Mouse (Mus musculus): ENCODE data around the gene Atg101.
A peak's percentile ranks its signal among the peaks of the same experiment; 100 is the strongest.
"Not testable (repeated sequence)": the region's sequence is repeated elsewhere in the genome, so short reads cannot be mapped to it uniquely, and the experiment has no call there.

Gene Atg101

GRCm38 (mm10) chr15:101312006-101312405, 27.9 kb downstream of the Atg101 start:
- no peak for DNase-seq (ENCODE audit: low read depth, low spot score)

GRCm38 (mm10) chr15:101315378-101315777, 31.3 kb downstream of the Atg101 start:
- no peak for DNase-seq (ENCODE audit: low read depth, low spot score)

- DNase-seq (ENCODE audit: low read depth, low spot score) = peak; percentile 89
Observed at GRCm38 (mm10) chr15:101315832-101316231, 31.8 kb downstream of the Atg101 start.

GRCm38 (mm10) chr15:101316279-101316912, 32.3 kb downstream of the Atg101 start:
- no peak for DNase-seq (ENCODE audit: low read depth, low spot score)

GRCm38 (mm10) chr15:101316913-101317813, 33.1 kb downstream of the Atg101 start:
- no peak for DNase-seq (ENCODE audit: low read depth, low spot score)

- no peak for DNase-seq (ENCODE audit: low read depth, low spot score)
Observed at GRCm38 (mm10) chr15:101317814-101318500, 33.9 kb downstream of the Atg101 start.

GRCm38 (mm10) chr15:101318889-101319765, 35.1 kb downstream of the Atg101 start:
- DNase-seq (ENCODE audit: low read depth, low spot score) = no peak

GRCm38 (mm10) chr15:101320010-101320617, 36.0 kb downstream of the Atg101 start:
- DNase-seq (ENCODE audit: low read depth, low spot score) = no peak

- no peak for DNase-seq (ENCODE audit: low read depth, low spot score)
Observed at GRCm38 (mm10) chr15:101320618-101321041, 36.6 kb downstream of the Atg101 start.

- no peak for DNase-seq (ENCODE audit: low read depth, low spot score)
Observed at GRCm38 (mm10) chr15:101321126-101321525, 37.1 kb downstream of the Atg101 start.

GRCm38 (mm10) chr15:101322106-101322505, 38.0 kb downstream of the Atg101 start:
- DNase-seq (ENCODE audit: low read depth, low spot score) = no peak

- DNase-seq (ENCODE audit: low read depth, low spot score) = no peak
Observed at GRCm38 (mm10) chr15:101322640-101323039, 38.6 kb downstream of the Atg101 start.

- no peak for DNase-seq (ENCODE audit: low read depth, low spot score)
Observed at GRCm38 (mm10) chr15:101323511-101323910, 39.4 kb downstream of the Atg101 start.

- DNase-seq (ENCODE audit: low read depth, low spot score) = not testable (repeated sequence)
Observed at GRCm38 (mm10) chr15:101324409-101324808, 40.3 kb downstream of the Atg101 start.

GRCm38 (mm10) chr15:101325991-101326534, 42.0 kb downstream of the Atg101 start:
- DNase-seq (ENCODE audit: low read depth, low spot score) = peak; percentile 35

- peak; percentile 50 for DNase-seq (ENCODE audit: low read depth, low spot score)
Observed at GRCm38 (mm10) chr15:101327282-101327681, 43.2 kb downstream of the Atg101 start.

GRCm38 (mm10) chr15:101328876-101329563, 44.9 kb downstream of the Atg101 start:
- DNase-seq (ENCODE audit: low read depth, low spot score) = no peak

GRCm38 (mm10) chr15:101329564-101329892, 45.5 kb downstream of the Atg101 start:
- DNase-seq (ENCODE audit: low read depth, low spot score) = no peak

- no peak for DNase-seq (ENCODE audit: low read depth, low spot score)
Observed at GRCm38 (mm10) chr15:101331090-101331489, 47.0 kb downstream of the Atg101 start.

- DNase-seq (ENCODE audit: low read depth, low spot score) = no peak
Observed at GRCm38 (mm10) chr15:101332370-101332769, 48.3 kb downstream of the Atg101 start.
